Mouse (Mus musculus) left cerebral cortex, adult 2 months (tissue): ENCODE measurements around the gene Psen2. TPM values are rescaled to one million over a fixed set of nuclear protein-coding genes. Genes with fewer than 3 reads are reported as not detected.
A peak's percentile ranks its signal among the peaks of the same experiment; 100 is the strongest.

ENCODE experiments used
- DNase-seq, 2 experiments: peaks; one replicate each; pipeline ENCODE4 v3.0.0; 2021 to 2022; ENCODE audit warnings: low spot score in 2 of 2, mixed read lengths in 1 of 2; ENCODE audit errors: extremely low spot score in 1 of 2
- H3K27ac ChIP-seq: fragments of 200-600 bp; 2 replicates; pipeline ENCODE4 v1.8.1; 2022
- H3K4me3 ChIP-seq: fragments of 200-600 bp; 2 replicates; pipeline ENCODE4 v1.8.1; 2022
- CTCF ChIP-seq: fragments of 200-600 bp; IDR thresholded peaks from 2 replicates; pipeline ENCODE4 v1.8.1; 2022; ENCODE audit warnings: antibody characterized with exemption, mild to moderate bottlenecking, moderate library complexity
- intact Hi-C: fragments of 180-260 bp; cut with DNase I; formaldehyde crosslinking; loops from one replicate; pipeline ENCODE4 v1.15.1; 2025
- total RNA-seq, 2 experiments: library from RNA; stranded (reverse); gene quantifications; 2 replicates each; pipeline ENCODE4 v1.2.3; 2021

Gene Psen2
- total RNA-seq, 2 experiments from 2014 or later, result 16.8 to 17.5 TPM

DNA sequence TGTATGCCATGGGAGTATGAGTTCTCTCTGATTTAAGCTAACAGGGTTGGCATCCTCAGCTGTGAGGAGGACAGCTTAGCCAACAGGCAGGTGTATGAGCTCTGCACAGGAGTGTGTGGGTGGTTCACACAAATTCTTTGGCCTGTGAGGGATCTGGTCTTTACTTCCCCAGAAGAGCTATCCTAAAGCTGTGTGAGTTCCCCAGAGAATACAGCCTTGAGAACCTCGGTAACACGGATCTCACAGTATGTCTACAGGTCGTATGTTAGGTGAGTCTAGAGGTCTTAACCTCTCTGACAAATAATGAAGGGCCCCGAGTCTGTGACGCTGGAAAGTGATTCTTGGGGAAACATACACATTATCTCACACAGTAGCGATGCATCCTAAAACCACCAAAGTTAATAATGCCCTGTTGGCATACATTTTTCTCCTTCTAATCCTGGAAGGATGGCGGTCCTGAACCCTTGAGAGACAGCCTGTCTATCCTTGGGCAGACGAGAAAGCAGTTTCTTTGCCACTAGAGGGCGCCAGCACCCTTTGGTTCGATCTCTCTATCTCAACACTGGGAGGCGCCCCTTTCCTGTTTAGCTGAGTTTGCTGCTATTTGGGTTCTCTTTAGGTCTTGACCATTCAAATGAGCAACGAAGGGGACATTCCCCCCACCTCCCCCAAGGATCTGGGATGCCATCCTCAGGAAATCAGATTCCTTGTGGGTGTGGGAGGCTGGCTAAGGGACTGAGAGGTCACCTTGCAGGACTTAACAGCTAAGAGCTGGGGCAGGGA lies 5.2 kb upstream of the Psen2 start:
- H3K4me3 ChIP-seq, result no peak overlapping the region
- intact Hi-C loops, result loop anchor here (1.0 to 5.0 kb wide), 7 partner anchors 64 to 499 kb away; partner anchors contain the start of genes Itpkb and Parp1
- TF ChIP-seq CTCF, result no peak; the same call in none of the 2 replicates
- H3K27ac ChIP-seq, result no peak overlapping the region
- DNase-seq, result peak; percentile 87 to 91

GRCm38 (mm10) chr1:180267151-180267550 lies 3.9 kb upstream of the Psen2 start:
- no peak for DNase-seq
- no peak for TF ChIP-seq CTCF
- Histone ChIP-seq H3K27ac (no peak overlapping the region), H3K4me3 (no peak overlapping the region)
- intact Hi-C loops, result loop anchor here (5.0 kb wide), 3 partner anchors 65 to 500 kb away; partner anchors contain the start of genes Itpkb and Parp1

DNA sequence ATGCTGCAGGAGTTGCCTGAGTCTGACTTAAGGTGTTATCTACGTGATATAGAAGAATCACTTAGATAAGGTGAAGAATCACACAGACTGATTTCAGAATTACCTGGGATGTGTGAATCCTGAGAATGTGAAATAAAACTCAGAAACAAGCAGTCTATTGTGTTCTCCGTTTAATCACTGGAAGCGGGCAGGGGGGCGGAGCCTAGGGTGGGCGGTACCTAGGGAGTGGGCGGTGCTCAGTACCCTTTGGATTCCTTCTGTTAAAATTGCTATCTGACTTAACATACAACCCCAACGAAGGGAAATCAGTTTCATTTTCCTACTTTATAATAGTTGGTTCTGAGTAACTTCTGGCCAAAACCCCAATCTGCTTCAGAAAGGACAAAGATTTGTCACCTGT lies 2.2 kb upstream of the Psen2 start:
- no peak for TF ChIP-seq CTCF
- intact Hi-C loops, result loop anchor here (5.0 kb wide), 3 partner anchors 67 to 502 kb away; partner anchors contain the start of genes Itpkb and Parp1
- H3K27ac ChIP-seq, result no peak overlapping the region
- no peak overlapping the region for H3K4me3 ChIP-seq
- DNase-seq, result no peak

DNA sequence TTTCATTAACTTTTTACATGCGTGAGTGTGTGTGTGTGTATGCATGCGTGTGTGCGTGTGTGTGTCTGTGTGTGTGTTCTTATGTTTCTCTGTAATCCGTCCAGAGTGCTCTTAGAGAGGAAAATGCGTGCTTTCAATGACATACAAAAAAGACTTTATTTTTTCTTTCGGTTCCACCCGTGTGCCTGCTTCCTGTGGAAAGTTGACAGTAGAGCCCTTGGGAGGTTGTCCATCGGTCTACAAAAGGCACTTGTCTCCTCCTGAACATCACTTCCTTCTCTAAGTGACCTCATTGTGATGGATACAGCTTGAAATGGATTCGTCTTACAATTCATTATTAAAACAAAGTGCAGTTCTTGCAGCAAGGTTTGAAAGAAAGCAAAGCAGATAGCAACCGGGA lies 1.6 kb upstream of the Psen2 start:
- TF ChIP-seq CTCF, result no peak
- intact Hi-C loops, result loop anchor here (5.0 kb wide), 3 partner anchors 67 to 502 kb away; partner anchors contain the start of genes Itpkb and Parp1
- DNase-seq, result no peak
- Histone ChIP-seq H3K27ac (no peak overlapping the region), H3K4me3 (no peak overlapping the region)

GRCm38 (mm10) chr1:180264389-180264788 lies 1.2 kb upstream of the Psen2 start:
- no peak overlapping the region for H3K27ac ChIP-seq
- intact Hi-C loops, result no loop called here
- DNase-seq, result no peak
- no peak overlapping the region for H3K4me3 ChIP-seq
- TF ChIP-seq CTCF, result no peak

GRCm38 (mm10) chr1:180261857-180262570 lies 1.2 kb downstream of the Psen2 start:
- TF ChIP-seq CTCF, result no peak
- DNase-seq, result no peak
- intact Hi-C loops, result no loop called here
- H3K4me3 ChIP-seq, result no peak overlapping the region
- H3K27ac ChIP-seq, result no peak overlapping the region

DNA sequence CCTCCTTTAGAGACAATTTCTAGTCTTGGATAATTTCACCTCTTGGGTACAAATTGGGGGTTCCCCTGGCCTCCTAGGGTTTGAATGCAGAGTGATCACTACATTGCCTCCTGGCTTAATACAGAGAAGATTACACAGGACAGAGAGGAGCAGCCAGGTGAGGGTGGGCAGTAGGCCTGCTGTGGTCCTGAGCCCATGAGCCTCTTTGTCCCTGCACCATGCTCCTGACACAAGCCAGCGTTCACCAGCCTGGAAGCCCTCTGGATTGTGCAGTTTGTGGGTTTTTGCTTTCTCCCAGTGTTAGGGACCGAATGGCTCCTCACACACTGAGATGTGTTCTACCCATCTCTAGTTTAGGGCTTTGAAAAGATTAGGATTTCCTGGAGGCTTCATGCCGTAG lies 1.8 kb downstream of the Psen2 start:
- intact Hi-C loops, result no loop called here

DNA sequence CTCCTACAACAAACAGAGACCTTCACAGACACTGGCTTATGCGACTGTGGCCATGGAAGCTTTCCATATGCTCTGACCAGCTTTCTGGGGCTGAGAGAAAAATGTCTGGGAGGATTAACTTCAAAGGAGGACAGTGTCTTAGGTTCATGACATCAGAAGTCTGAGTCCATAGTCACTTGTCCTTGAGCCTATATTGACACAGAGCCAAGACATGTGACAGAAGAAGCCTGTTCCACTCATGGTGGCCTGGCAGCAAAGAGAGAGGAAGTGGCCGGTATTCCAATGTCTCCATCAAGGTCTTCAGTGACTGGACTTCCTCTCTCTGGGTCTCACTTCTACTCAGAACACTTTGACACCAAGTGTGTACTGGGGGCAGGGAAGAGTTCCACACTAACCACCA lies 2.4 kb downstream of the Psen2 start:
- no peak overlapping the region for H3K4me3 ChIP-seq
- no peak for TF ChIP-seq CTCF
- H3K27ac ChIP-seq, result no peak overlapping the region
- intact Hi-C loops, result no loop called here
- no peak for DNase-seq

More for the DNA sequence above, 1.8 kb downstream of the Psen2 start:
- Histone ChIP-seq H3K4me3 (no peak overlapping the region), H3K27ac (no peak overlapping the region)
- no peak for TF ChIP-seq CTCF
- DNase-seq, result no peak

- H3K27ac ChIP-seq, result no peak overlapping the region
- no peak for TF ChIP-seq CTCF
- intact Hi-C loops, result loop anchor here (5.0 kb wide), 1 partner anchor 313 kb away; no protein-coding TSS in a partner anchor
- DNase-seq, result no peak
- H3K4me3 ChIP-seq, result no peak overlapping the region
These were observed 3.5 kb downstream of the Psen2 start for GRCm38 (mm10) chr1:180259753-180260152.

- H3K4me3 ChIP-seq, result no peak overlapping the region
- intact Hi-C loops, result loop anchor here (5.0 kb wide), 1 partner anchor 315 kb away; no protein-coding TSS in a partner anchor
- no peak for DNase-seq
- no peak overlapping the region for H3K27ac ChIP-seq
- TF ChIP-seq CTCF, result no peak
These were observed 5.8 kb downstream of the Psen2 start for GRCm38 (mm10) chr1:180257446-180257845.

DNA sequence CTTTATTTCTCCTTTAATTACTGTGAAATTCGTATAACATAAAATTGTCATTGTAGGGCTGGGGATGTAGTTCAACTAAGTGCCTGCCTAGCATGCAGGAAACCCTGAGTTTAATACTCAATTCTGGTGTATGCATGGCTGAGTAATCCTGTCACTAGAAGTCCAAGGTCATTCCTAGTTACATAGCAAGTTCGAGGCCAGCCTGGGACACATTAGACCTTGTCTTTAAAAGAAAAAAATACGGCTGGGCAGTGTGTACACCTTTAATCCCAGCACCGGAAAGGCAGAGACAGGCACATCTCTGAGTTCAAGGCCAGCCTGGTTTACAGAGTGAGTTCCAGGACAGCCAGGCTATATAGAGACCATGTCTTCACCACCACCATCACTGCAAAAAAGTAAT lies 6.4 kb downstream of the Psen2 start:
- Histone ChIP-seq H3K4me3 (peak overlapping the region; percentile 59), H3K27ac (peak overlapping the region; percentile 85)
- intact Hi-C loops, result loop anchor here (5.0 kb wide), 1 partner anchor 315 kb away; no protein-coding TSS in a partner anchor
- DNase-seq, result no peak
- no peak for TF ChIP-seq CTCF

GRCm38 (mm10) chr1:180256138-180256674 lies 7.0 kb downstream of the Psen2 start:
- no peak for TF ChIP-seq CTCF
- intact Hi-C loops, result loop anchor here (5.0 kb wide), 1 partner anchor 316 kb away; no protein-coding TSS in a partner anchor
- peak overlapping the region; percentile 59 for H3K4me3 ChIP-seq
- peak; percentile 96 to 98 for DNase-seq
- peak overlapping the region; percentile 85 for H3K27ac ChIP-seq
